Mouse (Mus musculus): ENCODE results near the gene Faf2. TPM values are rescaled to one million over a fixed set of nuclear protein-coding genes. Genes with fewer than 3 reads are reported as not detected.

Gene Faf2
- total RNA-seq, 2 experiments from 2014 or later = 29.7 to 31.4 TPM

GRCm38 (mm10) chr13:54694348-54695060 is 72.9 kb downstream of the Faf2 start:
- DNase-seq = no peak
- intact Hi-C loops (cut with DNase I) = no loop called here

DNA sequence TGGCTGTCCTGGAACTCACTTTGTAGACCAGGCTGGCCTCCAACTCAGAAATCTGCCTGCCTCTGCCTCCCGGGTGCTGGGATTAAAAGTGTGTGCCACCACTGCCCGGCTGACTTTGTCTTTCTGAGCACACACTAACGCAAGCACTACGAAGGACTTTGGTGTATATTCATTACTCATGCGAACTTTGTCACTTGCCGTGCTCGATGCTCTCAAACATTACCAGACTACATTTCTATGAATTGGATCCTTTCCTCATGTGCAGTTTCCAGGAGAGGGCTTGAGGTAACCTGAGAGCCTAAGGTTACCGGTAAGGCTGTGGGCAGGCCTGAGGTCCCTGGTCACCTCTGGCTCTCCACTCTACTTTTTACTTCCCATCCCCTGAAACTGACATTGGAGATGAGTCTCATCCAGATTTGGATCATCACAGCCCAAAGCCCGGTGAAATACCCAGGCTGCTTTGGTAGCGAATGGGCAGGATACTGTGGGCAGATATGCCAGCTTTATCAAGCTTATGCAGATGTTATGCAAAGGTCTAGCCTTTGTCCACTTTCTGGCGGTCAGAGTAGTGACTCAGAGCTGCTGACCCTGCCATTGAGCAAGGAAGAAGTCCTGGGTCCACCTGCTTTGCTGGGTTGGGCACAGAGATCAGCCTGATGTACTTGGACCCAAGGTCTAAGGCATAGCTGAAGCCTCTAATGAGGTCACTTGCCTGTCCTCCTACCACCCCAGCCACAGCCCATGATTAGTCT is 74.1 kb downstream of the Faf2 start:
- intact Hi-C loops (cut with DNase I) = no loop called here
- no peak for DNase-seq

DNA sequence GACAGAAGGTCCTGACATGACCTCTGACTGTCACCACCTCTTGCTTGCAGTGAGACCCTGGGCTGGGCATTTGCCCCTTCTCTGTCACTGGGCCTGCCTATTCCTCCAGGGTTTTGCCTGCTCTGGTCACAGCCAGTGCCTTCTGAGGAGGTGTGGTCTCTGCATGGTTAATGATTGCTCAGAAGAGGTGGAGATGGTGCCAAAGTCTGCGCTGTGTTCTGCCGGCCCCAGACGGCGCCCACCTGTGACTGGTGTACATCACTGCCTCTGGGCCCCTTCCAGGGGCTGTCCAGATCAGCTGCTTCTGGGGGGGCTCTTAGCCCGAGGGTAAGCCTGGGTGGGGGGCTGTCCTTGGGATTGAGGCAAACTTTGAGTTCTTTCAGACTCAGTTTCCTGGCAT is 79.7 kb downstream of the Faf2 start, which contains the start of gene Cdhr2:
Gene Cdhr2, plus strand, starts transcription at position 219 of the 400 bp plus-strand sequence.
- intact Hi-C loops (cut with DNase I) = no loop called here
- DNase-seq = no peak

- intact Hi-C loops (cut with DNase I) = no loop called here
Measured at GRCm38 (mm10) chr13:54702507-54702906, 80.9 kb downstream of the Faf2 start.

DNA sequence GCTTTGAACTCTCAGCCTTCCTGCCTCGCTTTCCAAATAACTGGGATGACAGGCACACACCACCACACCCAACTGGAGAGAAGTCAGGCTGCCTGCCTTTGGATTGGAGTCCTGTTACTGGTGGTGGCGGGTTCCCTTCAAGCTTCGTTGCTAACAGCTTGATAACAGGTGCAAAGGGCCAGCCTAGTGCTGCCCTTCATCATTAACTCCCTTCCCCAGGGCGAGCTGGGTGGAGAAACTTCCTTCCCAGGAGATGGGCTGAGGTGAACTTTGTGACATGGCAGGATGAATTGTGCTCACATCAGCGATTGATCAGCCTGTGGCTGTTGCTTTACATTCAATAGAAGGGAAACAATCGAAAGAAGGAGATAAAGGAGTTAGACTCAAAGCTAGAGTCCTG is 83.3 kb downstream of the Faf2 start:
- no peak for DNase-seq
- intact Hi-C loops (cut with DNase I) = no loop called here

More at GRCm38 (mm10) chr13:54702507-54702906, 80.9 kb downstream of the Faf2 start:
- no peak for DNase-seq

- intact Hi-C loops (cut with DNase I) = no loop called here
- DNase-seq = no peak
Measured at GRCm38 (mm10) chr13:54710866-54711265, 89.3 kb downstream of the Faf2 start.

Small RNA genes within 50 kb of the gene (microRNA-seq; reads per million reads assigned to microRNA genes)
- 0 reads per million in 2 experiments for gene Gm24195

Other genes with a start within 250 kb of the Faf2 start
- gene Thoc3, start 152.9 kb upstream of the Faf2 start, total RNA-seq (2021) = 10 to 100 TPM; 23.4 to 26.0 TPM
- gene Simc1, start 118.0 kb upstream of the Faf2 start, total RNA-seq (2021) = 1 to 10 TPM; 1.8 to 2.8 TPM
- gene 4833439L19Rik, start 56.3 kb upstream of the Faf2 start, total RNA-seq (2021) = 100 to 1,000 TPM in 1 of 2 experiments, 10 to 100 TPM in 1; 98.6 to 102 TPM
- gene Arl10, start 46.8 kb upstream of the Faf2 start, total RNA-seq (2021) = 1 to 10 TPM; 8.1 to 8.4 TPM
- 10 to 100 TPM; 14.7 to 15.1 TPM for gene Nop16, start 31.7 kb upstream of the Faf2 start, total RNA-seq (2021)
- 100 to 1,000 TPM; 216 to 231 TPM for gene Higd2a, start 31.6 kb upstream of the Faf2 start, total RNA-seq (2021)
- gene Cltb, start 10.4 kb upstream of the Faf2 start, total RNA-seq (2021) = 10 to 100 TPM; 91.8 to 93.1 TPM
- 10 to 100 TPM; 55.6 to 57.8 TPM for gene Rnf44, start 72.1 kb downstream of the Faf2 start, total RNA-seq (2021)
- gene Cdhr2, start 79.7 kb downstream of the Faf2 start, total RNA-seq (2021) = not detected
- gene Gprin1, start 128.1 kb downstream of the Faf2 start, total RNA-seq (2021) = not detected
- gene Sncb, start 144.8 kb downstream of the Faf2 start, total RNA-seq (2021) = not detected
- not detected for gene Eif4e1b, start 162.2 kb downstream of the Faf2 start, total RNA-seq (2021)
- 10 to 100 TPM in 1 of 2 experiments, 1 to 10 TPM in 1; 9.0 to 12.1 TPM for gene Tspan17, start 167.6 kb downstream of the Faf2 start, total RNA-seq (2021)

Data from heart, postnatal 14 days (tissue).